Mouse (Mus musculus) embryonic fibroblast, embryonic 13.5 days (primary cell): ENCODE results near the gene Tbc1d14.

Experiments used
- CTCF ChIP-seq: IDR thresholded peaks from 2 replicates; pipeline ENCODE4 v1.5.1; 2011; ENCODE audit warnings: mild to moderate bottlenecking, control low read depth, low read length, moderate library complexity, borderline replicate concordance; ENCODE audit not compliant: insufficient read depth
- POLR2A ChIP-seq: IDR thresholded peaks from 2 replicates; pipeline ENCODE4 v1.6.1; 2011; ENCODE audit warnings: low read depth, mild to moderate bottlenecking, control low read depth, low read length, moderate library complexity

DNA sequence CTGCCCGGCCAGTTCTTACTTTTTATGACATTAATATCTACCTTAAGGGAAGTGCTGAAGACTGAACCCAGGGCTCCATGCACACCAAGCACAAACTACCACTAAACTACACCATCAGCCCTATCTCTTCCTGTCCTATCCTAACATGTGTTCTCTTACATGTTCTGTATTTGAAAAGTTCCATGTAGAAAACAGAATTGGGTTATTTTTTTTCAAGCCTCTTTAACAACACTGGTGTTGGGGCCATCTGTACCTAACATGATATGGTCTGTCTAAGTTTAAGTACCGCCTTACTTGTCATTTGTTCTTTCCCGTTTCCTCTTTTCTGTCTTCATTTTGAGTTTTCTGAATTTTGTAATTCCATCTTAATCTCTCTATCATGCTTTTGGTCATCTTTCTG is 56.7 kb downstream of the Tbc1d14 start:
- TF ChIP-seq CTCF (no peak), POLR2A (no peak)
